Mouse (Mus musculus): Measurements from ENCODE around the gene Zfp599. TPM values are rescaled to one million over a fixed set of nuclear protein-coding genes. Genes with fewer than 3 reads are reported as not detected.
"Not testable (repeated sequence)": the region's sequence is repeated elsewhere in the genome, so short reads cannot be mapped to it uniquely, and the experiment has no call there.

Zfp599 gene
- polyA plus RNA-seq (2016; fragmentation: Nextera tagmentation; extraction: Ambion mirVana): 4.1 and 4.8 TPM in 2 replicates

GRCm38 (mm10) chr9:22259184-22260091 is at the start of gene Zfp599:
Zfp599 (minus strand) TSS chr9:22259895.
- Histone ChIP-seq H3K4me3 (peak within 1 kb of the TSS; percentile 79), H3K36me3 (peaks cover 23% of the 10 kb centered on the region), H3K9me3 (replicated peaks) (peaks cover 7% of the 10 kb centered on the region; the same call in 1 of the 2 replicates), H3K9ac (peak within 1 kb of the TSS; percentile 87), H3K4me2 (peak within 1 kb of the TSS; percentile 85), H3K27me3 (replicated peaks) (no peaks in the 10 kb centered on the region), H3K4me1 (replicated peaks) (peaks cover 8% of the 10 kb centered on the region; the same call in 1 of the 2 replicates), H3K27ac (ENCODE audit: poor library complexity, severe bottlenecking) (peak within 1 kb of the TSS; percentile 53)
- peak; percentile 94 for ATAC-seq (ENCODE audit: insufficient number of reproducible peaks, low FRiP score)
- 1% methylated on average over 35 of the region's 35 CpGs for whole genome bisulfite sequencing

- H3K9me3 ChIP-seq (replicated peaks): peaks cover 23% of the 10 kb centered on the region
- peaks cover 26% of the 10 kb centered on the region for H3K36me3 ChIP-seq
- H3K4me3 ChIP-seq: peak overlapping the region; percentile 99
- not testable (repeated sequence) for H3K4me1 ChIP-seq (replicated peaks); H3K27me3 ChIP-seq (replicated peaks); ATAC-seq (ENCODE audit: insufficient number of reproducible peaks, low FRiP score); H3K27ac ChIP-seq (ENCODE audit: poor library complexity, severe bottlenecking)
- peak overlapping the region; percentile 44; the same call in 1 of the 2 replicates for H3K9ac ChIP-seq
- peak overlapping the region; percentile 95 for H3K4me2 ChIP-seq
- WGBS: 15% methylated on average over 9 of the region's 9 CpGs
Observed at GRCm38 (mm10) chr9:22307920-22308262, 48.2 kb upstream of the Zfp599 start.

- ATAC-seq (ENCODE audit: insufficient number of reproducible peaks, low FRiP score): peak; percentile 99
Observed at GRCm38 (mm10) chr9:22307156-22307919, 47.6 kb upstream of the Zfp599 start, which contains the start of gene Zfp810. Zfp810 (minus strand) TSS chr9:22307648.

GRCm38 (mm10) chr9:22306726-22307125 is 47.0 kb upstream of the Zfp599 start:
- Histone ChIP-seq H3K4me1 (replicated peaks) (peaks cover 9% of the 10 kb centered on the region), H3K27ac (ENCODE audit: poor library complexity, severe bottlenecking) (peak overlapping the region; percentile 68), H3K9ac (peak overlapping the region; percentile 98), H3K9me3 (replicated peaks) (peaks cover 13% of the 10 kb centered on the region), H3K27me3 (replicated peaks) (no peaks in the 10 kb centered on the region), H3K4me3 (peak overlapping the region; percentile 99), H3K36me3 (peaks cover 37% of the 10 kb centered on the region), H3K4me2 (peak overlapping the region; percentile 95)
- 19% methylated on average over 6 of the region's 6 CpGs for WGBS
- no peak for ATAC-seq (ENCODE audit: insufficient number of reproducible peaks, low FRiP score)

More at GRCm38 (mm10) chr9:22307156-22307919, 47.6 kb upstream of the Zfp599 start, which contains the start of gene Zfp810:
- Histone ChIP-seq H3K4me3 (peak within 1 kb of the TSS; percentile 99), H3K9ac (peak within 1 kb of the TSS; percentile 98), H3K27me3 (replicated peaks) (no peaks in the 10 kb centered on the region), H3K4me1 (replicated peaks) (peaks cover 9% of the 10 kb centered on the region), H3K9me3 (replicated peaks) (peaks cover 18% of the 10 kb centered on the region), H3K4me2 (peak within 1 kb of the TSS; percentile 95), H3K27ac (ENCODE audit: poor library complexity, severe bottlenecking) (peak within 1 kb of the TSS; percentile 68), H3K36me3 (peaks cover 31% of the 10 kb centered on the region)
- WGBS: under 1% methylated on average over 56 of the region's 56 CpGs

GRCm38 (mm10) chr9:22302199-22302598 is 42.5 kb upstream of the Zfp599 start:
- H3K9ac ChIP-seq: no peak overlapping the region
- no peak overlapping the region for H3K4me2 ChIP-seq
- peaks cover 70% of the 10 kb centered on the region for H3K36me3 ChIP-seq
- H3K9me3 ChIP-seq (replicated peaks): peaks cover 5% of the 10 kb centered on the region
- no peak overlapping the region for H3K27ac ChIP-seq (ENCODE audit: poor library complexity, severe bottlenecking)
- H3K27me3 ChIP-seq (replicated peaks): no peaks in the 10 kb centered on the region
- no peak for ATAC-seq (ENCODE audit: insufficient number of reproducible peaks, low FRiP score)
- peaks cover 9% of the 10 kb centered on the region for H3K4me1 ChIP-seq (replicated peaks)
- WGBS: 88% methylated on average over 1 of the region's 1 CpGs
- no peak overlapping the region for H3K4me3 ChIP-seq

GRCm38 (mm10) chr9:22278733-22279132 is 19.0 kb upstream of the Zfp599 start:
- 93% methylated on average over 4 of the region's 4 CpGs for WGBS
- H3K4me2 ChIP-seq: no peak overlapping the region
- peaks cover 83% of the 10 kb centered on the region for H3K36me3 ChIP-seq
- no peak overlapping the region for H3K4me3 ChIP-seq
- H3K27ac ChIP-seq (ENCODE audit: poor library complexity, severe bottlenecking): no peak overlapping the region
- ATAC-seq (ENCODE audit: insufficient number of reproducible peaks, low FRiP score): no peak
- H3K9me3 ChIP-seq (replicated peaks): peaks cover 54% of the 10 kb centered on the region
- H3K4me1 ChIP-seq (replicated peaks): no peaks in the 10 kb centered on the region
- H3K9ac ChIP-seq: no peak overlapping the region
- no peaks in the 10 kb centered on the region for H3K27me3 ChIP-seq (replicated peaks)

GRCm38 (mm10) chr9:22268886-22269285 is 9.2 kb upstream of the Zfp599 start:
- no peak overlapping the region for H3K4me3 ChIP-seq
- WGBS: 88% methylated on average over 1 of the region's 1 CpGs
- no peak for ATAC-seq (ENCODE audit: insufficient number of reproducible peaks, low FRiP score)
- no peak overlapping the region for H3K9ac ChIP-seq
- H3K4me1 ChIP-seq (replicated peaks): no peaks in the 10 kb centered on the region
- peaks cover 35% of the 10 kb centered on the region for H3K9me3 ChIP-seq (replicated peaks)
- no peak overlapping the region for H3K27ac ChIP-seq (ENCODE audit: poor library complexity, severe bottlenecking)
- no peaks in the 10 kb centered on the region for H3K27me3 ChIP-seq (replicated peaks)
- H3K4me2 ChIP-seq: no peak overlapping the region
- peaks cover 7% of the 10 kb centered on the region for H3K36me3 ChIP-seq

- Histone ChIP-seq H3K4me2 (no peak overlapping the region), H3K36me3 (no peaks in the 10 kb centered on the region; the same call in 1 of the 2 replicates), H3K9ac (no peak overlapping the region), H3K27me3 (replicated peaks) (no peaks in the 10 kb centered on the region), H3K4me1 (replicated peaks) (peaks cover 8% of the 10 kb centered on the region; the same call in 1 of the 2 replicates), H3K27ac (ENCODE audit: poor library complexity, severe bottlenecking) (no peak overlapping the region), H3K9me3 (replicated peaks) (peaks cover 16% of the 10 kb centered on the region), H3K4me3 (no peak overlapping the region)
- 84% methylated on average over 10 of the region's 10 CpGs for whole genome bisulfite sequencing
- ATAC-seq (ENCODE audit: insufficient number of reproducible peaks, low FRiP score): no peak
Observed at GRCm38 (mm10) chr9:22262611-22263010, 2.9 kb upstream of the Zfp599 start.

- WGBS: 64% methylated on average over 1 of the region's 1 CpGs
- H3K27ac ChIP-seq (ENCODE audit: poor library complexity, severe bottlenecking): no peak overlapping the region
- no peak for ATAC-seq (ENCODE audit: insufficient number of reproducible peaks, low FRiP score)
- no peak overlapping the region for H3K4me2 ChIP-seq
- H3K4me1 ChIP-seq (replicated peaks): peaks cover 8% of the 10 kb centered on the region; the same call in 1 of the 2 replicates
- H3K4me3 ChIP-seq: no peak overlapping the region
- peaks cover 10% of the 10 kb centered on the region for H3K9me3 ChIP-seq (replicated peaks)
- peaks cover 7% of the 10 kb centered on the region; the same call in 1 of the 2 replicates for H3K36me3 ChIP-seq
- no peaks in the 10 kb centered on the region for H3K27me3 ChIP-seq (replicated peaks)
- no peak overlapping the region for H3K9ac ChIP-seq
Observed at GRCm38 (mm10) chr9:22261594-22261993, 1.9 kb upstream of the Zfp599 start.

- no peak overlapping the region for H3K27ac ChIP-seq (ENCODE audit: poor library complexity, severe bottlenecking)
- ATAC-seq (ENCODE audit: insufficient number of reproducible peaks, low FRiP score): no peak
- no peaks in the 10 kb centered on the region for H3K27me3 ChIP-seq (replicated peaks)
- peak overlapping the region; percentile 85 for H3K4me2 ChIP-seq
- H3K9ac ChIP-seq: no peak overlapping the region
- peaks cover 22% of the 10 kb centered on the region for H3K36me3 ChIP-seq
- H3K4me3 ChIP-seq: peak overlapping the region; percentile 79
- peaks cover 8% of the 10 kb centered on the region; the same call in 1 of the 2 replicates for H3K4me1 ChIP-seq (replicated peaks)
- 28% methylated on average over 3 of the region's 3 CpGs for WGBS
- H3K9me3 ChIP-seq (replicated peaks): peaks cover 7% of the 10 kb centered on the region; the same call in 1 of the 2 replicates
Observed at GRCm38 (mm10) chr9:22260092-22260422, 362 bp upstream of the Zfp599 start.

GRCm38 (mm10) chr9:22258784-22259183 is 911 bp downstream of the Zfp599 start:
- Histone ChIP-seq H3K9ac (peak overlapping the region; percentile 87; the same call in 1 of the 2 replicates), H3K27me3 (replicated peaks) (no peaks in the 10 kb centered on the region), H3K4me2 (peak overlapping the region; percentile 85), H3K4me3 (peak overlapping the region; percentile 79), H3K27ac (ENCODE audit: poor library complexity, severe bottlenecking) (no peak overlapping the region), H3K36me3 (peaks cover 28% of the 10 kb centered on the region), H3K9me3 (replicated peaks) (peaks cover 11% of the 10 kb centered on the region; the same call in 1 of the 2 replicates), H3K4me1 (replicated peaks) (peaks cover 8% of the 10 kb centered on the region; the same call in 1 of the 2 replicates)
- no peak for ATAC-seq (ENCODE audit: insufficient number of reproducible peaks, low FRiP score)
- 79% methylated on average over 8 of the region's 8 CpGs for WGBS

Measured in heart, embryonic 12.5 days (tissue).